Mouse (Mus musculus) CH12.LX (cell line): ENCODE data around the gene Asb14.

Source experiments
- CTCF ChIP-seq, 2 experiments: IDR thresholded peaks in 1 of 2; conservative IDR thresholded peaks in 1 of 2; 2 replicates each; pipeline ENCODE4 v1.5.1; 2011 to 2012; ENCODE audit warnings: low read depth in 2 of 2, low read length in 2 of 2, improper control_type of control experiment in 1 of 2, inconsistent platforms in 1 of 2, mild to moderate bottlenecking in 1 of 2, moderate library complexity in 1 of 2
- ZNF384 ChIP-seq: IDR thresholded peaks from 2 replicates; pipeline ENCODE4 v1.6.1; 2012; ENCODE audit warnings: low read depth, low read length, improper control_type of control experiment, inconsistent platforms

GRCm38 (mm10) chr14:26890777-26891176 is 3.6 kb upstream of the Asb14 start:
- TF ChIP-seq ZNF384 (no peak), CTCF (conservative IDR thresholded peaks at IDR 0.05 in 1 of 2, IDR thresholded peaks at IDR 0.05 in 1 of 2; ENCODE audit: low read depth in 2 of 2, low read length in 2 of 2) (no peak)
